Mouse (Mus musculus) intestine, postnatal 0 days (tissue): ENCODE measurements at regions not wholly inside any gene's neighbourhood (a gene's known extent, or its start where the extent isn't known, plus 50 kb on each side); places are given as distances from the start of the nearest gene placed in this dataset.
A peak's percentile ranks its signal among the peaks of the same experiment; 100 is the strongest.

ENCODE experiments used
- ATAC-seq: fragments of 200-750 bp; cut with Nextera tagmentation; 2 replicates; pipeline ENCODE4 v1.8.0; 2017; ENCODE audit warnings: mild to moderate bottlenecking, moderate TSS enrichment, moderate library complexity
- H3K27ac ChIP-seq: fragments of 300-500 bp; sonication (generic); 2 replicates; pipeline ENCODE4 v1.5.1; 2014; ENCODE audit warnings: mild to moderate bottlenecking, low read depth, low read length, moderate library complexity
- H3K27me3 ChIP-seq: fragments of 300-500 bp; sonication (generic); replicated peaks from 2 replicates; pipeline ENCODE4 v1.6.1; 2014; ENCODE audit warnings: low read length, mixed read lengths; ENCODE audit not compliant: control insufficient read depth, insufficient read depth
- H3K36me3 ChIP-seq: fragments of 300-500 bp; sonication (generic); 2 replicates; pipeline ENCODE4 v1.6.1; 2014; ENCODE audit warnings: mild to moderate bottlenecking, moderate library complexity; ENCODE audit not compliant: control insufficient read depth, insufficient read depth
- H3K4me1 ChIP-seq: fragments of 300-500 bp; sonication (generic); replicated peaks from 2 replicates; pipeline ENCODE4 v1.6.1; 2014; ENCODE audit warnings: antibody characterized with exemption, low read length, mixed read lengths; ENCODE audit not compliant: control insufficient read depth, insufficient read depth
- H3K4me2 ChIP-seq: fragments of 300-500 bp; sonication (generic); replicated peaks from 2 replicates; pipeline ENCODE4 v1.6.1; 2014; ENCODE audit warnings: low read depth, mild to moderate bottlenecking, moderate library complexity
- H3K4me3 ChIP-seq: fragments of 300-500 bp; sonication (generic); 2 replicates; pipeline ENCODE4 v1.5.1; 2014; ENCODE audit warnings: low read depth, low read length
- H3K9ac ChIP-seq: fragments of 300-500 bp; sonication (generic); 2 replicates; pipeline ENCODE4 v1.6.1; 2014; ENCODE audit warnings: mild to moderate bottlenecking, low read depth, low read length
- H3K9me3 ChIP-seq: fragments of 300-500 bp; sonication (generic); 2 replicates; pipeline ENCODE4 v1.6.1; 2016; ENCODE audit warnings: mixed run types; ENCODE audit not compliant: control insufficient read depth
- CTCF ChIP-seq: sonication (generic); IDR thresholded peaks from 2 replicates; pipeline ENCODE4 v1.5.1; 2016; ENCODE audit warnings: low read depth, mild to moderate bottlenecking, control low read depth, antibody characterized with exemption, moderate library complexity
- WGBS: fragments of 180-500 bp; shearing (Covaris S2); extraction: QIAGEN DNeasy Blood & Tissue Kit; methylation state at CpG from one replicate; pipeline ENCODE4 v1.1.7; 2014; 5-methylcytosine and 5-hydroxymethylcytosine counted together

- TF ChIP-seq CTCF = no peak
- Histone ChIP-seq H3K4me3 (no peak overlapping the region), H3K9me3 (no peaks in the 10 kb centered on the region), H3K36me3 (no peaks in the 10 kb centered on the region), H3K4me1 (no peaks in the 10 kb centered on the region), H3K27me3 (no peaks in the 10 kb centered on the region), H3K9ac (no peak overlapping the region), H3K27ac (no peak overlapping the region), H3K4me2 (no peak overlapping the region)
- peak; percentile 99 for ATAC-seq
Measured at GRCm38 (mm10) chrX:24062389-24062788, 103.7 kb upstream of the Gm4985 start.

- Histone ChIP-seq H3K36me3 (no peaks in the 10 kb centered on the region), H3K27me3 (no peaks in the 10 kb centered on the region), H3K4me1 (no peaks in the 10 kb centered on the region), H3K9me3 (no peaks in the 10 kb centered on the region), H3K4me2 (no peak overlapping the region), H3K27ac (no peak overlapping the region), H3K4me3 (no peak overlapping the region), H3K9ac (no peak overlapping the region)
- WGBS = 71% methylated on average over 2 of the region's 2 CpGs
- no peak for ATAC-seq
- no peak for TF ChIP-seq CTCF
Measured at GRCm38 (mm10) chrX:24012162-24012561, 53.4 kb upstream of the Gm4985 start.
